Mouse (Mus musculus) stomach, postnatal 0 days (tissue): ENCODE measurements around the gene Tmc4.

Source experiments
- CTCF ChIP-seq: IDR thresholded peaks from 2 replicates; pipeline ENCODE4 v1.5.1; 2016; ENCODE audit warnings: antibody characterized with exemption, low read depth, mild to moderate bottlenecking, moderate library complexity
- EP300 ChIP-seq: optimal IDR thresholded peaks from 2 replicates; pipeline ENCODE3; 2016; ENCODE audit warnings: antibody characterized with exemption

GRCm38 (mm10) chr7:3643412-3643811 is 33.9 kb downstream of the Tmc4 start:
- TF ChIP-seq CTCF (no peak), EP300 (no peak)
